Mouse (Mus musculus) heart, embryonic 11.5 days (tissue): ENCODE data around the gene Arid1b. TPM values are rescaled to one million over a fixed set of nuclear protein-coding genes. Genes with fewer than 3 reads are reported as not detected.

Experiments used
- ATAC-seq: fragments of 200-750 bp; cut with Nextera tagmentation; replicated peaks from 2 replicates; pipeline ENCODE4 v1.8.0; 2017; ENCODE audit warnings: moderate library complexity; ENCODE audit not compliant: insufficient number of reproducible peaks, low FRiP score, low TSS enrichment
- H3K27ac ChIP-seq: fragments of 300-500 bp; sonication (generic); 2 replicates; pipeline ENCODE4 v1.5.1; 2014; ENCODE audit warnings: mild to moderate bottlenecking, low read depth, low read length
- H3K27me3 ChIP-seq: fragments of 300-500 bp; sonication (generic); 2 replicates; pipeline ENCODE4 v1.6.1; 2014; ENCODE audit warnings: mild to moderate bottlenecking, low read length, mixed read lengths; ENCODE audit not compliant: control insufficient read depth, insufficient read depth
- H3K36me3 ChIP-seq: fragments of 300-500 bp; sonication (generic); 2 replicates; pipeline ENCODE4 v1.6.1; 2014; ENCODE audit warnings: mild to moderate bottlenecking, low read length, moderate library complexity, mixed read lengths; ENCODE audit not compliant: control insufficient read depth, insufficient read depth
- H3K4me1 ChIP-seq: fragments of 300-500 bp; sonication (generic); 2 replicates; pipeline ENCODE4 v1.6.1; 2014; ENCODE audit warnings: low read length; ENCODE audit not compliant: control insufficient read depth, insufficient read depth
- H3K4me2 ChIP-seq: fragments of 300-500 bp; sonication (generic); 2 replicates; pipeline ENCODE4 v1.6.1; 2014; ENCODE audit warnings: mild to moderate bottlenecking, moderate library complexity
- H3K4me3 ChIP-seq: fragments of 300-500 bp; sonication (generic); 2 replicates; pipeline ENCODE4 v1.5.1; 2014; ENCODE audit warnings: low read depth, low read length
- H3K9ac ChIP-seq: fragments of 300-500 bp; sonication (generic); 2 replicates; pipeline ENCODE4 v1.6.1; 2014; ENCODE audit warnings: mild to moderate bottlenecking, low read depth, low read length, moderate library complexity
- H3K9me3 ChIP-seq: fragments of 300-500 bp; sonication (generic); replicated peaks from 2 replicates; pipeline ENCODE4 v1.6.1; 2016; ENCODE audit warnings: low read length; ENCODE audit not compliant: control insufficient read depth
- WGBS: fragments of 180-500 bp; shearing (Covaris S2); extraction: QIAGEN DNeasy Blood & Tissue Kit; methylation state at CpG from one replicate; pipeline ENCODE4 v1.1.7; 2014; ENCODE audit not compliant: insufficient replicate concordance; 5-methylcytosine and 5-hydroxymethylcytosine counted together
- polyA plus RNA-seq: library from polyadenylated mRNA; unstranded; fragments of >200 nt; fragmentation: Nextera tagmentation; extraction: Ambion mirVana; gene quantifications from 2 replicates; pipeline ENCODE4 v1.2.1, GENCODE M21; 2014

Gene Arid1b
- polyA plus RNA-seq, 1 experiment from 2014 or later = 8.2 TPM

DNA sequence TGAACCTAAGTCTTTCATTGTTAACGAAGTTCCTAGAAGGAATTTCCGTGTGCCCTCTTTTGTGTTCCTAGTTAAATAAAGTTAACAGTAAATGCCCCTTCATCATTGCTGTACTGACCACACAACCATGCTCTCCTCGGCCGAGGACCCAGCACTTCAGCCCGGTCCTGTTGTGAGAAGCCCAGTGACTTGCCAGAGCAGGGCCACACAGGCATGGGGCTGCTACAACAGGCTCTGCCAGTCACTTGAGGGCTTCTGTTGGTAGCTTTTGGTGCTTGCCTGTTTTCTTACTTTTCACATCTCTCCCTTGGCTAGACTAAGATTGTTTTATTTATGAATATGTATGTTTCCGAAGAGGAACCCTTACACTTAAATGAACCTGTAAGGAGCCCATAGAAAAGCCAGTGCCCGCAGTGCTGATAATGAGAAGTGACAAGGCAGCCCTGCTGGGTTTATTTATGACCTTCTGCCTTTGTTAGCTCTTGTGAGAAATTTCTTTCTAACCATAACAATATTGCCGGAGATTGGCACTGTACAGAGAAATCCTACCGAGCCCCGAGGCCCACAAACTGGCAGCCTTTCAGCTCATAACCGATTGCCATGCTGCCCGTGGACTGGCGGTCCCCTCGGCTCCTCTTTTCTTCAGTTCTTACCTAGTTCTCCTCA is 234.0 kb downstream of the Arid1b start:
- Histone ChIP-seq H3K9me3 (no peaks in the 10 kb centered on the region), H3K36me3 (no peaks in the 10 kb centered on the region), H3K4me3 (no peak overlapping the region), H3K27me3 (no peaks in the 10 kb centered on the region), H3K4me2 (no peak overlapping the region), H3K27ac (no peak overlapping the region), H3K4me1 (peaks cover 36% of the 10 kb centered on the region), H3K9ac (no peak overlapping the region)
- ATAC-seq = no peak
- WGBS = 82% methylated on average over 14 of the region's 14 CpGs

DNA sequence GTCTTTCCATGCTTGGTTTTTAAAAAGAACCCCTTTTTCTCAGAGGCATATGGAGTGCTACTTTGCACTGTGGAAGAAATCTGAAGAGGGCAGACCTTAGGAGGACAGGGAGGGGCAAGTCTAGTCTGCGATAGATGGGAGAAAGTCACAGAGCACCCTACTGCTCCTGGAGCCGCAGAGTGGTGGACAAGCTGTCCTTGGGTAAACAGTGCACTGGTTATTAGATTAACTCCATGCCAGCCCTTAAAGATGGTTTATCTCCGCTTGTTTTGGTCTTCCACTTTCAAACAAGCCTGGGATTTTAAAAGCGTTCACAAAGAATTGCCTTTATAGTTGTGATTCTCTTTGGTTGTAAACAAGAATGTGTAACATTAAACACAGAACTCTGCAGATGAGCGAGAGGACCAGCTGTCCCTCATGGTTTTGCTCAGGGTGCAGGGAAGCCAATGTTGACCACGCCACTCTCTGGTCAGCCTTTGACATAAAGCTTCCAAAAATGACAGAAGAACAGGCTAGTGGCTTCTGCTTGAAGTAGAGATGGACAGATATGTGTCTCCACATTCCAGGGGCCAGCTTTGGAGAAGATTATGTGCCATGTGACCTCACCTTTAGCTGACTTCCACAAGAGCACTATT is 234.6 kb downstream of the Arid1b start:
- Histone ChIP-seq H3K9ac (no peak overlapping the region), H3K36me3 (no peaks in the 10 kb centered on the region), H3K4me1 (peaks cover 36% of the 10 kb centered on the region), H3K9me3 (no peaks in the 10 kb centered on the region), H3K4me3 (no peak overlapping the region), H3K4me2 (no peak overlapping the region), H3K27ac (no peak overlapping the region), H3K27me3 (no peaks in the 10 kb centered on the region)
- no peak for ATAC-seq
- WGBS = 81% methylated on average over 6 of the region's 6 CpGs

DNA sequence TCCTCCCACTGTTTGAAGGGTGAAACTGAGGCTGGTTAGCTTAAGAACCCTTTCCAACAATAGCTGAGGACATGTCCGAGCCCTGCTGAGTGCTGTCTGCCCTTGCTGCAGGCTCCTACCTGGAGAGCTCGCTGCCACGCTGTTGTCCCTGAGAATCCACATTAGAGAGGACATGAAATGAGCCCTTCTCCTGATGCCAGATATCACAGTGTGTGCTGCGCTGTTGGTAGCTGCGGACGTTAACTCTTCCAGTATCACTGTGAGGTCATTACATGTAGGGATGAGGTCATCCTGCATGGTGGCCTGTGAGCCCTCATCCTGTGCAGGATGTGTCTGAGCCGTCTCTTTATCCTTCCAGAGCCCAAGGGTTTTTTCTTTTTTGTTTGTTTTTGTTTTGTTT is 235.9 kb downstream of the Arid1b start:
- H3K27ac ChIP-seq = no peak overlapping the region
- 59% methylated on average over 7 of the region's 7 CpGs for WGBS

DNA sequence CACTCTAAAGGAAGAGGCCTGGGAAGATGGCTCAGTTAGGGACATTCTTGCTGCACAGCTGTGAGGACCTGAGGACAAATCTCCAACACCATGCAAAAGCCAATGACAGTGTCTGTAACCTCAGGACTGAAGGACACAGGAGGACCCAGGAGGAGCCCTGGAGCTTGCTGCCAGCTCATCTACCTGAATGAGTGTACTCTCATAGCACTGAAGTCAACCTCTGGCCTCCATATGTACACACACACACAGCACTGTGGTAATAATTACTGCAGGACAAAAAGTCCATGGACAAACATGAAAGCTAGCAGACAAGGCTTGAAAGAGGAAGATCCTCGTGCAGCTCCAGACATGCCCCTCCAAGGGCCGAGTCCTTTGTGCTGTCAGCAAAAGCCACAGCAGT is 238.0 kb downstream of the Arid1b start:
- no peak overlapping the region for H3K27ac ChIP-seq
- ATAC-seq = no peak

More for the DNA sequence above, 235.9 kb downstream of the Arid1b start:
- Histone ChIP-seq H3K9ac (no peak overlapping the region), H3K4me2 (no peak overlapping the region), H3K4me1 (peaks cover 36% of the 10 kb centered on the region), H3K4me3 (no peak overlapping the region), H3K9me3 (no peaks in the 10 kb centered on the region), H3K36me3 (no peaks in the 10 kb centered on the region), H3K27me3 (no peaks in the 10 kb centered on the region)
- ATAC-seq = no peak

DNA sequence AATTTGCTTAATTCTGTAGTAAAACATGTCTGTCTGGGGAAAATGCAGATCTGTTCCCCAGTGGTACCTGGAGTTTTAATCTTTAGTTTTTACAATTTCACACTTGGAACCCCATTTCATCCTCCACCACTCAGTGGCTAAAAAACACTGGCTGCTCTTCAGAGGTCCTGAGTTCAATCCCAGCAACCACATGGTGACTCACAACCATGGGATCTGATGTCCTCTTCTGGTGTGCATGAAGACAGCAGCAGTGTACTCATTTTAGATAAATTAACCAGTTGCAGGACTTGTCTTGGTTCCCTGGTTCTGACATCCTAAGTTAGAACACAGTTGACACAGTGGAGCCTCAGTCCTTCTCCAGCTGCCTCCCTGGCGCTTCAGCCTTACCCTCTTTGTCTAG is 239.9 kb downstream of the Arid1b start:
- Histone ChIP-seq H3K27me3 (no peaks in the 10 kb centered on the region), H3K36me3 (no peaks in the 10 kb centered on the region), H3K9me3 (no peaks in the 10 kb centered on the region), H3K4me3 (no peak overlapping the region), H3K27ac (no peak overlapping the region), H3K4me1 (peaks cover 36% of the 10 kb centered on the region), H3K9ac (no peak overlapping the region), H3K4me2 (no peak overlapping the region)
- WGBS = 92% methylated on average over 1 of the region's 1 CpGs
- no peak for ATAC-seq

More for the DNA sequence above, 238.0 kb downstream of the Arid1b start:
- no peaks in the 10 kb centered on the region for H3K9me3 ChIP-seq
- H3K4me3 ChIP-seq = no peak overlapping the region
- H3K27me3 ChIP-seq = no peaks in the 10 kb centered on the region
- H3K4me1 ChIP-seq = peaks cover 29% of the 10 kb centered on the region
- WGBS = 59% methylated on average over 2 of the region's 2 CpGs
- H3K9ac ChIP-seq = no peak overlapping the region
- H3K4me2 ChIP-seq = no peak overlapping the region
- H3K36me3 ChIP-seq = no peaks in the 10 kb centered on the region

DNA sequence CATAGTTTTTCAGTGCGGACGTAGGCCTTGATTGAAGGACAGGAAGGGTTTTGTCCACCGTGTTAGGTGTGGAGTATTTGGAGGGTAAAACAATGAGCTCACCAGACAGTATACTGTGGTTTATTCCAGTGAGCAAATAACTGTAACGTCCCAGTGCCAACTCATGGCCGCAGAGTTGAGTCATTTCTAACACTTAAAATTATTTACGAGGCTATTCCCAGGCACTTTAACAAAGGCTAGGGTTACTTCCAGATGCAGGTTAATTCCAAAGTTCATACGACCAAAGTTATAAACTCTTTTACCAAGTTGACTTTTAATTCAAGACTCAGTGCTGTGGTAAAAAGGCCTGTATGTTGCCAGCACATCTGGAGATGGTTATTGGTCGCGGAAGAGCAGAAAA is 240.9 kb downstream of the Arid1b start:
- no peak overlapping the region for H3K9ac ChIP-seq
- H3K4me1 ChIP-seq = peaks cover 31% of the 10 kb centered on the region
- WGBS = 89% methylated on average over 9 of the region's 9 CpGs
- no peak overlapping the region for H3K27ac ChIP-seq
- H3K4me2 ChIP-seq = no peak overlapping the region
- H3K27me3 ChIP-seq = no peaks in the 10 kb centered on the region
- no peak overlapping the region for H3K4me3 ChIP-seq
- H3K36me3 ChIP-seq = no peaks in the 10 kb centered on the region
- H3K9me3 ChIP-seq = no peaks in the 10 kb centered on the region
- no peak for ATAC-seq

DNA sequence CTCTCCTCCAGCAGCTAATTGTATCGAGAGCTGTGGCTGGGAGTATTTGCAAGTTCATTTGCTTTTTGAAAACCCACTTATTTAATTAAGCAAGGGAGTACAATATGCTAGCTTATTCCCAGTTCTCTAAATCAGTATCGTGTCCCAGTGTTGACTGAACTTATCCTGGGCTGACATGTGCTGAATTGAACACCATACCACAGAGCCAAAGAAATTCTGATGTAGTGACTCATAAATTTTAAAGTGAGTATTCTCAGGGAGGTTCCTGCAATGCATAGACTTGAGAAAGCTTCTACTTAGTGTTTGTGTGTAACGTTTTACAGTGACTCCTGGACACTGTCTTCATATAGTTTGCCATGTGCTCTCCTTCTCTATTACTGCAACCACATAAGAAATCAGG is 243.6 kb downstream of the Arid1b start:
- Histone ChIP-seq H3K27me3 (no peaks in the 10 kb centered on the region), H3K4me1 (peaks cover 18% of the 10 kb centered on the region), H3K36me3 (no peaks in the 10 kb centered on the region), H3K4me2 (no peak overlapping the region), H3K27ac (no peak overlapping the region), H3K4me3 (no peak overlapping the region), H3K9ac (no peak overlapping the region), H3K9me3 (no peaks in the 10 kb centered on the region)
- 66% methylated on average over 3 of the region's 3 CpGs for WGBS
- ATAC-seq = no peak

DNA sequence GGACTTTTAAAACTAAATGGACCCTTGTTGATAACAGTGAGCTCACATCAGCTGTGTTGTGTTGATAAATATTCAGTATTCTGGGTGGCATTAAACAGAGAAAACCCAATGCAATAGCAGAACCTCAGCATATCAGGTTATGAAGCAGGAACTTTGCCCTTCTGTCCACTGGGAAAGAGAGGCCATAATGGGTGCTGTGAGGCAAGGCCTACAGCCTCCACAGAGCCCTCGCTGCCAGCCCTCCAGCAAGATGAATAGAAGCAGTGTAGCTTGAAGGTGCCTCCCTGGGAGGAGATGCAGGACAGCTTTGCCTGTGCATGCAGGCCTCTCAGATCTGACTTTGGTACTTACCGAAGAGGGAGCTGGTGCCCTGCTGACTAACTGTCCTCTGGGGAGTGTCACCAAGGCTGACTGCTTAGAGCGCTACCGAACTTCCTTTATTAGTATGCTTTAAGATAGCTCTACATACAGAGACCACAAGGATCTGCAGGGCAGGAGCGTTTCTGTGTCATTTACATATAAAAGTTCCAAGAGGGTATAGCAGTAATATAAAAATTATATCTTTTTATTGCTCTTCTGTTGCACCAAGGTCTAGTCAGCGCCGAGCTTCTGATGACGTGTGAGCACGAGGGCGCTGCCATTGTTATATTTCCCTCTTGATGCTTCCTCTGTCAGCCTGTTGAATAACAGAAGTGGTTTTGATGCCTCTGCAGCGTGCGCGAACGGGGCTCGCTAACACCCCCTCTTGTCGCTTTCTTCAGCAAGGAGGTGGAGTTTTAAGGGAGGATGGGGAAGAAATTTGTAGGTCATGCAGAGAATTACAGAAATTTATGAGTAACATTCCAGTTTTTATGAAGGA is 244.5 kb downstream of the Arid1b start:
- 60% methylated on average over 16 of the region's 16 CpGs for WGBS
- Histone ChIP-seq H3K4me2 (no peak overlapping the region), H3K9me3 (no peaks in the 10 kb centered on the region), H3K36me3 (no peaks in the 10 kb centered on the region), H3K4me1 (peaks cover 18% of the 10 kb centered on the region), H3K27me3 (no peaks in the 10 kb centered on the region), H3K27ac (peak overlapping the region; percentile 50), H3K9ac (no peak overlapping the region), H3K4me3 (no peak overlapping the region)
- ATAC-seq = no peak
